Mouse (Mus musculus) forebrain, embryonic 14.5 days (tissue): Measurements from ENCODE around the gene Bcl2l15. TPM values are rescaled to one million over a fixed set of nuclear protein-coding genes. Genes with fewer than 3 reads are reported as not detected.

Source experiments
- ATAC-seq: fragments of 200-750 bp; cut with Nextera tagmentation; 2 replicates; pipeline ENCODE4 v1.8.0; 2017; ENCODE audit warnings: mild to moderate bottlenecking, moderate library complexity
- DNase-seq: peaks from one replicate; pipeline ENCODE4 v3.0.0-alpha.2; 2015; ENCODE audit warnings: low spot score
- H3K27ac ChIP-seq: fragments of 300-500 bp; sonication (generic); 2 replicates; pipeline ENCODE4 v1.5.1; 2014; ENCODE audit warnings: low read depth, mild to moderate bottlenecking, control low read depth, low read length, moderate library complexity
- H3K27me3 ChIP-seq: fragments of 300-500 bp; sonication (generic); replicated peaks from 2 replicates; pipeline ENCODE4 v1.6.1; 2014; ENCODE audit warnings: low read length, control low read depth, mixed read lengths; ENCODE audit not compliant: control insufficient read depth, insufficient read depth
- H3K36me3 ChIP-seq: fragments of 300-500 bp; sonication (generic); 2 replicates; pipeline ENCODE4 v1.6.1; 2014; ENCODE audit warnings: low read length, control low read depth; ENCODE audit not compliant: control insufficient read depth, insufficient read depth
- H3K4me1 ChIP-seq: fragments of 300-500 bp; sonication (generic); 2 replicates; pipeline ENCODE4 v1.6.1; 2014; ENCODE audit warnings: antibody characterized with exemption, low read length, control low read depth; ENCODE audit not compliant: control insufficient read depth, insufficient read depth
- H3K4me2 ChIP-seq: fragments of 300-500 bp; sonication (generic); 2 replicates; pipeline ENCODE4 v1.6.1; 2014; ENCODE audit warnings: mild to moderate bottlenecking, control low read depth, low read length
- H3K4me3 ChIP-seq: fragments of 300-500 bp; sonication (generic); 2 replicates; pipeline ENCODE4 v1.5.1; 2014; ENCODE audit warnings: low read depth, low read length, control low read depth
- H3K9ac ChIP-seq: fragments of 300-500 bp; sonication (generic); 2 replicates; pipeline ENCODE4 v1.6.1; 2014; ENCODE audit warnings: mild to moderate bottlenecking, low read length, control low read depth, moderate library complexity
- H3K9me3 ChIP-seq: fragments of 300-500 bp; sonication (generic); replicated peaks from 2 replicates; pipeline ENCODE4 v1.6.1; 2016; ENCODE audit warnings: low read length, control low read depth, mixed read lengths; ENCODE audit not compliant: control insufficient read depth
- WGBS: fragments of 180-500 bp; shearing (Covaris S2); extraction: QIAGEN DNeasy Blood & Tissue Kit; methylation state at CpG from one replicate; pipeline ENCODE4 v1.1.7; 2014; 5-methylcytosine and 5-hydroxymethylcytosine counted together
- polyA plus RNA-seq: library from polyadenylated mRNA; unstranded; fragments of >200 nt; fragmentation: Nextera tagmentation; extraction: Ambion mirVana; gene quantifications from 2 replicates; pipeline ENCODE4 v1.2.1, GENCODE M21; 2014

Gene Bcl2l15
- polyA plus RNA-seq, 1 experiment from 2014 or later = not detected

DNA sequence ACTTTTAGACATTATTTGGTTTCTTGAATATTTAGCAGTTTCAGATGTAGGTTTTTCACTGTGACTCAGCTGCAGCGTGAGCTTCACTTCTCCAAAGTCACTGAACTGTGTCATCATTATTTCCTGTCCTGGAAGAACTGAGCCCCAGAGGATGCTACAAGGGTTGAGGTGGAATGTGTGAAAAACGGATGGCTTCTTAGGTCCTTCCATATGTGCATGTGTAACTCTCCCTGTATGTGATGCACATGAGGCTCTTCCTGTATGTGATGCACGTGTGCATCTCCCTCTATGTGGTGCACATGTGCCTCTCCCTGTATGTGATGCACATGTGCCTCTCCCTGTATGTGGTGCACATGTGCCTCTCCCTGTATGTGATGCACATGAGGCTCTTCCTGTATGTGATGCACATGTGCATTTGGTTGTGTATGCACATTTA, 40.3 kb downstream of the Bcl2l15 start:
- 68% methylated on average over 3 of the region's 3 CpGs for WGBS
- no peak overlapping the region for H3K9ac ChIP-seq
- H3K27me3 ChIP-seq = no peaks in the 10 kb centered on the region
- no peaks in the 10 kb centered on the region for H3K36me3 ChIP-seq
- H3K27ac ChIP-seq = no peak overlapping the region
- DNase-seq = no peak
- no peaks in the 10 kb centered on the region for H3K9me3 ChIP-seq
- H3K4me3 ChIP-seq = no peak overlapping the region
- H3K4me2 ChIP-seq = no peak overlapping the region
- no peak for ATAC-seq
- H3K4me1 ChIP-seq = no peaks in the 10 kb centered on the region

GRCm38 (mm10) chr3:103874329-103874728, 41.9 kb downstream of the Bcl2l15 start:
- no peaks in the 10 kb centered on the region for H3K36me3 ChIP-seq
- no peak overlapping the region for H3K9ac ChIP-seq
- no peak overlapping the region for H3K4me2 ChIP-seq
- ATAC-seq (no peak), DNase-seq (no peak)
- no peaks in the 10 kb centered on the region for H3K27me3 ChIP-seq
- no peaks in the 10 kb centered on the region for H3K4me1 ChIP-seq
- 72% methylated on average over 7 of the region's 7 CpGs for WGBS
- H3K9me3 ChIP-seq = no peaks in the 10 kb centered on the region
- no peak overlapping the region for H3K27ac ChIP-seq
- no peak overlapping the region for H3K4me3 ChIP-seq

GRCm38 (mm10) chr3:103885946-103886345, 53.5 kb downstream of the Bcl2l15 start:
- DNase-seq = no peak
- Histone ChIP-seq H3K9me3 (no peaks in the 10 kb centered on the region), H3K4me1 (no peaks in the 10 kb centered on the region), H3K27me3 (no peaks in the 10 kb centered on the region), H3K36me3 (no peaks in the 10 kb centered on the region), H3K27ac (no peak overlapping the region), H3K9ac (no peak overlapping the region), H3K4me3 (no peak overlapping the region), H3K4me2 (no peak overlapping the region)
- no peak for ATAC-seq
- 87% methylated on average over 11 of the region's 11 CpGs for WGBS

GRCm38 (mm10) chr3:103887581-103887980, 55.2 kb downstream of the Bcl2l15 start:
- ATAC-seq = no peak

GRCm38 (mm10) chr3:103893374-103893773, 61.0 kb downstream of the Bcl2l15 start:
- H3K9ac ChIP-seq = no peak overlapping the region
- no peak for ATAC-seq

More at GRCm38 (mm10) chr3:103887581-103887980, 55.2 kb downstream of the Bcl2l15 start:
- Histone ChIP-seq H3K9me3 (no peaks in the 10 kb centered on the region), H3K9ac (no peak overlapping the region), H3K4me2 (no peak overlapping the region), H3K27ac (no peak overlapping the region), H3K4me3 (no peak overlapping the region), H3K36me3 (no peaks in the 10 kb centered on the region), H3K4me1 (no peaks in the 10 kb centered on the region), H3K27me3 (no peaks in the 10 kb centered on the region)
- DNase-seq = peak; percentile 78
- WGBS = 33% methylated on average over 3 of the region's 3 CpGs

More at GRCm38 (mm10) chr3:103893374-103893773, 61.0 kb downstream of the Bcl2l15 start:
- Histone ChIP-seq H3K4me2 (no peak overlapping the region), H3K9me3 (no peaks in the 10 kb centered on the region), H3K4me1 (no peaks in the 10 kb centered on the region), H3K4me3 (no peak overlapping the region), H3K27ac (no peak overlapping the region), H3K36me3 (no peaks in the 10 kb centered on the region), H3K27me3 (no peaks in the 10 kb centered on the region)
- DNase-seq = no peak
- 92% methylated on average over 3 of the region's 3 CpGs for WGBS

Other genes with a start within 250 kb of the Bcl2l15 start
- 0.11 and 0.25 TPM in 2 replicates for gene Atg4a-ps, start 186.5 kb upstream of the Bcl2l15 start, polyA plus RNA-seq
- gene Olfml3, start 94.6 kb upstream of the Bcl2l15 start, polyA plus RNA-seq = 5.6 and 6.3 TPM in 2 replicates
- not detected in 2 replicates for gene Gm10964, start 93.2 kb upstream of the Bcl2l15 start, polyA plus RNA-seq
- 15.5 and 16.2 TPM in 2 replicates for gene Hipk1, start 41.0 kb upstream of the Bcl2l15 start, polyA plus RNA-seq
- 28.0 and 30.6 TPM in 2 replicates for gene Dclre1b, start 23.2 kb upstream of the Bcl2l15 start, polyA plus RNA-seq
- 25.9 and 26.7 TPM in 2 replicates for gene Ap4b1, start 23.1 kb upstream of the Bcl2l15 start, polyA plus RNA-seq
- 0.18 TPM in 1 of 2 replicates, not detected in the other for gene Gm43064, start 23.0 kb upstream of the Bcl2l15 start, polyA plus RNA-seq
- gene Ptpn22, start 27.2 kb downstream of the Bcl2l15 start, polyA plus RNA-seq = 0.17 and 0.49 TPM in 2 replicates
- 19.0 and 23.7 TPM in 2 replicates for gene Rsbn1, start 81.5 kb downstream of the Bcl2l15 start, polyA plus RNA-seq
- gene Phtf1, start 135.5 kb downstream of the Bcl2l15 start, polyA plus RNA-seq = 30.9 and 35.3 TPM in 2 replicates